Mouse (Mus musculus): ENCODE measurements around the gene Tspan31. TPM values are rescaled to one million over a fixed set of nuclear protein-coding genes. Genes with fewer than 3 reads are reported as not detected.
"Not testable (repeated sequence)": the region's sequence is repeated elsewhere in the genome, so short reads cannot be mapped to it uniquely, and the experiment has no call there.

Tspan31 gene
- total RNA-seq, 2 experiments from 2014 or later = 61.6 to 82.5 TPM

DNA sequence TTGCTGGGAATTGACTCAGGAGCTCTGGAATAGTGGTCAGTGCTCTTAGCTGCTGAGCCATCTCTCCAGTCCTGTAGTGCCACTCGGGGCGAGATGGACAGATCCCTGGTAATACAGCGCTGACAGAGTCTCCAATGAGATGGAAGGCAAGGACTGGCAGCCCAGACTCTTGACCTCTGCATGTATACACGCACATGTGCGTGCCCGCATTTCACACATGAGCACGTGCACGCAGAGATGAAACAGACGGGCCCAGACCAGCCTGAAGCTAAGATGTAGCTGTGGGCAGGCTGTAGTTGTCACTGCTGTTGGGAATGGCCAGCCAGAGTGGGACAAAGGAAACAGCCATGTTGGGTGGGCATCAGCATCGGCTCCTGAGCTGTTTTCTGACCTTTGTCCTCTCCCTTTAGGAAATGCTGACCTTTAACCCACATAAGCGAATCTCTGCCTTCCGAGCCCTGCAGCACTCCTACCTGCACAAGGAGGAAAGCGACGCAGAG, 3.5 kb downstream of the Tspan31 start:
- no peak for ATAC-seq (ENCODE audit: poor library complexity, severe bottlenecking)

DNA sequence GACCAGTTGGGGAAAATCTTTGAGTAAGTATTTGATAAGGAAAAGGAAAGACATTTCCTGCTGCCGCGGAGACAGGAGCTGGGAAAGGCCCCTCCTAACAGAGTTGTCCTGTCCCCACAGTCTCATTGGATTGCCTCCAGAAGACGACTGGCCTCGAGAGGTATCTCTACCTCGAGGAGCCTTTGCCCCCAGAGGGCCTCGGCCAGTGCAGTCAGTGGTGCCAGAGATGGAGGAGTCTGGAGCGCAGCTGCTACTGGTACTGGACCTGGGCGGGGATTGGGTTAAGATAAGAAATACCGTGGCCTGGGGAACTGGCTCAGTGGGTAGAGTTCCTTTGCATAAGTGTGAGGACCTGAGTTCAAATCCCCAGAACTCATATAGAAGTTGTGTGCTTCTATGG, 4.1 kb downstream of the Tspan31 start:
- ATAC-seq (ENCODE audit: poor library complexity, severe bottlenecking) = no peak

DNA sequence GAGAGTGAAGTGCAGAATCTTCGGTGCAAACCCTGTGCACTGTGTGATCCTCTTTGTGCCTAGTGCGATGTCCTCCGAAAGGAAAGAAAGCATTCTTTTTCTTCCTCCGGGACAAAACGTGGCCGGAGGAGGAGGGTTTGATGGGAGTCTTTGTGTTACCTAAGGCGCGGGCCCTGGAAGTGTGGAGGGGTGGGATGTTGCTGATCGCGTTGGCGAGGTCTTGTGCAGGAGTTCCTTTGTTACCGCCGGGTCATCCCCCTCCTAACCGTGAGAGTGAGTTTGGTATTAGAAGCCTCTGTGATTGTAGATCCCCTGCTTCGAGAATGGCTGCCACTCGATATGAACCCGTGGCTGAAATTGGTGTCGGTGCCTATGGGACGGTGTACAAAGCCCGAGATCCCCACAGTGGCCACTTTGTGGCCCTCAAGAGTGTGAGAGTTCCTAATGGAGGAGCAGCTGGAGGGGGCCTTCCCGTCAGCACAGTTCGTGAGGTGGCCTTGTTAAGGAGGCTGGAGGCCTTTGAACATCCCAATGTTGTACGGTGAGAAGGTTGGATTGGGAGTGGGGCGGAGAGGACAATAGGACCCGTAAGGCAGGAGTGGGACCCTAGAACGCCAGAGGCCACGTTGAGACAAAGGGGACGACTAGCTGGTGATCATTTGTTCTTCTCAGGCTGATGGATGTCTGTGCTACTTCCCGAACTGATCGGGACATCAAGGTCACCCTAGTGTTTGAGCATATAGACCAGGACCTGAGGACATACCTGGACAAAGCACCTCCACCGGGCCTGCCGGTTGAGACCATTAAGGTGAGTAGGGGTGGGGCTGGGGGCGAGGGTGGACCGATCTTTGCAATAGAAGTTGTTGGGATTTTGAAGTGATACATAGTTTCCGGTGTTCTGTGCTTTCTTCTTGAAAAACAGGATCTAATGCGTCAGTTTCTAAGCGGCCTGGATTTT, 5.9 kb downstream of the Tspan31 start:
- ATAC-seq (ENCODE audit: poor library complexity, severe bottlenecking) = no peak

DNA sequence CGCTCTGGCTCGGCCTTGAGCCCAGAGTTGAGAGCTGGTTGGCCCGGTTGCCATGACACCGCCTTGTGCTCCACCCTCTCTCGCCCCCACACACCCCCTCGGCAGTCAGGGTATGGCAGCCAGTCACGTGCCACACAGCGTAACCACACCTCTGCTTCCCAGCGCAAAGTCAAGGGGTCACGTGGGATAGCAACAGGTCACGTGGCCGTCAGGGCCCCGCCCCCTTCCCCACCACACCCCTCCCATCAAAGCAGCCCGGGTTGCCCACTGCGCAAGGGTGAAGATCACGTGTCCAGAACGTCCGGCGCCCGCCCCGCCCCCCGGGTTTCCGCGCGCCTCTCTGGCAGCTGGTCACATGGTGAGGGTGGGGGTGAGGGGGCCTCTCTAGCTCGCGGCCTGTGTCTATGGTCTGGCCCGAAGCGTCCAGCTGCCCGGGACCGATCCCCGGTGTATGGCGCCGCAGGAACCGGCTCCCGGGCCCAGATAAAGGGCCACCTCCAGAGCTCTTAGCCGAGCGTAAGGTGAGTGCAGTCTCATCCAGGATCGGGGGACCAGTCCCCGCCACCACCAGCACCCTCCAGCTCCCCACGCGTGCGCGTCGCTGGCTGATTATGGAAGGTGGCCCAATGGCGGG, 6.7 kb downstream of the Tspan31 start, which contains the start of gene Cdk4:
Gene Cdk4 (plus strand): TSS at position 296 of the 634 bp plus-strand sequence.
- ATAC-seq (ENCODE audit: poor library complexity, severe bottlenecking) = peak; percentile 76

DNA sequence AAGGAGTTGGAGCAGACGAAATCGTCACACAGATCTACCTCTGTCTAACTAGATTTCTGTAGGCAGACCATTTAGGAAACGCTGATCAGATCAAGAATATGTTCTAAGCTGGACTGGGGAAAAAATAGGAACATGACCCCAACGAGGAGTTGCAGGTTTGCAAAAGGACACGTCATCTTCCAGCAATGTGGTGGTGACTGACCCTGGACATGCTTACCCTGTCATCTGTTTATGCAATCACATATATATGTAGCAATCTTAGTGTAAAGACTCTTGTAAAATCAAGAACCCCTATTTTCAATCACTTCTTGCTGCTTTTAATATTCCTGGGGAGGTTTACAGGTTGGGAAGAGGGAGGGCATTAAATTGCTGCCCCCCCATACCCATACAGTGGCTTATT, 7.6 kb downstream of the Tspan31 start:
- peak; percentile 16; the same call in 1 of the 2 replicates for ATAC-seq (ENCODE audit: poor library complexity, severe bottlenecking)

DNA sequence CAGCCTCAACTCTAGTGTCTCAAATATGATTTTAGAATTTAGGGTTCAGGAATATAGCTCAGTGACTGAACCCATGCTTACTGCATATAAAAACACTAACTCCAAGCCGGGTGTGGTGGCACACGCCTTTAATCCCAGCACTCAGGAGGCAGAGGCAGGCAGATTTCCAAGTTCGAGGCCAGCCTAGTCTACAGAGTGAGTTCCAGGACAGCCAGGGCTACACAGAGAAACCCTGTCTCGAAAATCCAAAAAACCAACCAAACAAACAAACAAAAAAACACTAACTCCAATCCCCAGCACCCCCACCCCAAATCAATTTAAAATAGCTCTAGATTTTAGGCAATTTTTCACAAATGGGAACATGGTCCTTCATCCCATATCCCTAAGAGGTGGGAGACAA, 8.0 kb downstream of the Tspan31 start:
- ATAC-seq (ENCODE audit: poor library complexity, severe bottlenecking) = not testable (repeated sequence)

- no peak for ATAC-seq (ENCODE audit: poor library complexity, severe bottlenecking)
Observed at GRCm38 (mm10) chr10:127061513-127061912, 8.6 kb downstream of the Tspan31 start.

- no peak for ATAC-seq (ENCODE audit: poor library complexity, severe bottlenecking)
Observed at GRCm38 (mm10) chr10:127061085-127061484, 9.0 kb downstream of the Tspan31 start.

DNA sequence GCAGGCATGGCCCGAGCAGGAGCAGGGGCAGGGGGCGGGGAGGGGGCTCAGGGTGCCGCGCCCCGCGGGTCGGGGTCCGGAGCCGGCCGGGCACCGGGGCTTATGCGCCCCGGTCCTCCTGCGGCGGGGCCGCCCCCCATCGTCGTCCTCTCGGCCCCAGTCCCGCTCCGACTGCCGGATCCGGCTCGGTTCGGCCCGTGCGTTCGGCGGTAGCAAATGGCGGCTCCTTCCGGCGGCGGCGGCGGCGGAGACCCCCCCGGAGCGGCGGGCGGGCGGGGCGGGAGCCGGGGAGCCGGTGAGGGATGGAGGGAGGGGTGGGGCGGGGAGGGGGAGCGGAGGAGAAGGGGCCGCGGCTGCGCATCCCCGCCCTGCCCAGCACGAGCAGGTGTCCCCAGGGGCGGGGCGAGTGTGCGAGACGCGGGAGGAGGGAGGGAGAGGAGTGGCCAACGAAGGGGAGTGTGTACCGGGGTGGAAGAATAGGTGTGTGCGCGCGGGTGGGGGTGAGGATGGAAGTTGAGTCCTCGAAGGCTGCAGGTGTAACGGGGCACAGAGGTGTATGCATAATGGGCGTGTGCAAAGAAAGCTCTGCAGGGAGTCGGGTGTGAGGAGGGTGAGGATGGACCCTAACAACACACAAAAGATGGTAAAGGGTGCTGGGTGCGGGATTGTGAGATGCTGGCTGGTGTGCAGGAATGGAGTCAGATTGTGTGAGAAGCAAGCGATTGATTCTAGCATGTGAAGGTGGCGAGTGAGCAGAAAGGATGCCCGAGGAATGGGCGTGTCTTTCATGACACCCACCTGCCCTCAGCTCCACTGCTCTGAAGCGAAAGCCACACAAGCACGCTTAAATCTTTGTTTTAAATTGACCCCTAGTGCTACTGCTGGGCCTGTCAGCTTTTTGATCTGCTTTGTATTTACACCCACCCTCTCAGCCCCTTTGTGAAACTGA, 9.8 kb downstream of the Tspan31 start, which contains the start of gene March9:
Gene March9 (minus strand): TSS at position 217 of the 949 bp plus-strand sequence.
- no peak for ATAC-seq (ENCODE audit: poor library complexity, severe bottlenecking)

- no peak for ATAC-seq (ENCODE audit: poor library complexity, severe bottlenecking)
Observed at GRCm38 (mm10) chr10:127059174-127059967, 10.7 kb downstream of the Tspan31 start.

DNA sequence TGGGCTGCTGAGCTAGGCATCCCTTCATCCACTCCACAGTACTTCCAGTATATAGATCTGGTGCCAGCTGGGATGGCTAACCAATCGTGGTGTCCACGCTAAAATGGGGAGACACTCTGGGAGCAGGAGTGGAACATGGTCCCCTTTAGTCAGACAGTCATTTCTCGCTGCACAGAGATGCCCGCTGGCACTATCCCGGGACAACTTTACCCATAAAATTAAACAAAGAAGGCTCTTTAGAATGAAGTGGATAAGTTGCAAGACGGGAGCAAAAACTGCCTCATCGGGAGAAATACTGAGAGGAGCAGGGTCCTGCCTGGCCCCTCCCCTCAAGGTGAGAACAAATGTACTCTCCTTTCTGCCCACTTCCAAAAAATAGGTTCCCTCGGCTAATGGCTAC, 11.4 kb downstream of the Tspan31 start:
- no peak for ATAC-seq (ENCODE audit: poor library complexity, severe bottlenecking)

GRCm38 (mm10) chr10:127058161-127058560, 11.9 kb downstream of the Tspan31 start:
- ATAC-seq (ENCODE audit: poor library complexity, severe bottlenecking) = peak; percentile 83

DNA sequence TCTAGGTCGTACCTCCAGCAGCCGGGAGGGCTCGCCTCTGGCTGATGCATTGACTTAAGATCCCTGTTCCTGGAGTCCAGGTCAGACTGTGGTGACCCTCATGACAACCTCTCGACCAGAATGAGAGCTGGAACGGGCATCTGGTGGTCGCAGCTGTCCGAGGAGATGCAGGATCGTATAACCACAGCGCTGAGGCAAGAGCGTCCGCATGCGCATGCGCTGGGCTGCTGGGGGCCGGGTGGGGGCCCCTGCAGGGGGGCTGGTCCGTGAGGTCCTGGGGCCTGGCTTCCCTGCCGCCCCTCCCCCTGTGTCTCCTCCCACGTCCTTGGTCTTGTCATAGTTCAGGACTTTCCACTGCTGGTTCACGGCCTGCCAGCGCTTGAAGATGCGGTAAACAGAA, 13.6 kb downstream of the Tspan31 start:
- ATAC-seq (ENCODE audit: poor library complexity, severe bottlenecking) = no peak

GRCm38 (mm10) chr10:127055406-127055805, 14.7 kb downstream of the Tspan31 start:
- ATAC-seq (ENCODE audit: poor library complexity, severe bottlenecking) = 0 out of 2 replicates have a peak, but pooled peaks have one; percentile 30

DNA sequence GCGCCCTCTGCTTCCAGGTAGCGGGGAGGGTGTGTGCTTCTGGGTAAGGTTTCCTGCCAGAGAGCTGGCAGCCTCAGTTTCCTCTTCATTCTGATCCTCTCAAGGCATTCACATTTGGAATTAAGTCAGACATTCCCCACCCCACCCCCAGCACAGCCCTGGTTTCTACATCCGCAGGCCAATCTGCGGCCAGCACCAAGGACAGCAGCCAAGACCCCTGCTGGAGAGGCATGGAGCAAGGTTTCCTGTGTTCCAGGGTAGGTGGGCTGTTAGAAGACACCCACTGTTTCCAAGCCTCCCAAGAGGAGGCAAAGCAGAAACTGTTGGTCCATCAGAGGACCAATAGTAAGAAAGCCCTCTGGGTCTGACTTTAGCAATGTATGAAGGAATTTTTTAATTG, 15.4 kb downstream of the Tspan31 start:
- no peak for ATAC-seq (ENCODE audit: poor library complexity, severe bottlenecking)

GRCm38 (mm10) chr10:127050119-127050474, 20.0 kb downstream of the Tspan31 start:
- peak; percentile 73 for ATAC-seq (ENCODE audit: poor library complexity, severe bottlenecking)

GRCm38 (mm10) chr10:127049395-127050118, 20.5 kb downstream of the Tspan31 start:
- peak; percentile 65 for ATAC-seq (ENCODE audit: poor library complexity, severe bottlenecking)

- ATAC-seq (ENCODE audit: poor library complexity, severe bottlenecking) = no peak
Observed at GRCm38 (mm10) chr10:127048608-127049394, 21.3 kb downstream of the Tspan31 start.

All from megakaryocyte, adult 5-6 weeks (primary cell).